Mouse (Mus musculus): ENCODE data around the gene Aldh1a3.

Aldh1a3 gene

GRCm38 (mm10) chr7:66427437-66428161, at the start of gene Aldh1a3:
Aldh1a3 (minus strand) TSS chr7:66427517.
- DNase-seq (ENCODE audit: low read depth, low spot score) = no peak

DNA sequence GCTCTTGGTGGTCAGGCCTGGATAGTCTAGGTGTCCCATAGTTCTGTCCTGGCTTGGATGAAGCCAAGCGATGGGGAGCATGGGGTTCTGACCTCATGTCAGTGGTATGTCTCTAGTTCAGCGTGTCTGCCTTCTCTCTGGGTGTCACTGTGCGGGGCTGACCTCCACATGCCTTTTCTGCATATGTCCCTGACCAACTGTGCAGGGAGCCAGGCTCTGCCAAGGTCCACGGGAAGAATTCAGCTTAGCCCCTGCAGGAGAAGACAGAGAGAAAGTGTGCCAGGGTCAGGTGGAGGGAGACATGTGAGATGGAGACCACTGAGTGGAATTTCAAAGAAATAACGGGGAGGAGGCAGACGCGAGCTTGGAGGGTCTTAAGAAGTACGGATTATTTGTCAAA, 49.0 kb upstream of the Aldh1a3 start:
- no peak for DNase-seq (ENCODE audit: low read depth, low spot score)

GRCm38 (mm10) chr7:66471641-66472216, 44.4 kb upstream of the Aldh1a3 start:
- DNase-seq (ENCODE audit: low read depth, low spot score) = no peak

- DNase-seq (ENCODE audit: low read depth, low spot score) = no peak
Measured at GRCm38 (mm10) chr7:66466641-66467040, 39.3 kb upstream of the Aldh1a3 start.

DNA sequence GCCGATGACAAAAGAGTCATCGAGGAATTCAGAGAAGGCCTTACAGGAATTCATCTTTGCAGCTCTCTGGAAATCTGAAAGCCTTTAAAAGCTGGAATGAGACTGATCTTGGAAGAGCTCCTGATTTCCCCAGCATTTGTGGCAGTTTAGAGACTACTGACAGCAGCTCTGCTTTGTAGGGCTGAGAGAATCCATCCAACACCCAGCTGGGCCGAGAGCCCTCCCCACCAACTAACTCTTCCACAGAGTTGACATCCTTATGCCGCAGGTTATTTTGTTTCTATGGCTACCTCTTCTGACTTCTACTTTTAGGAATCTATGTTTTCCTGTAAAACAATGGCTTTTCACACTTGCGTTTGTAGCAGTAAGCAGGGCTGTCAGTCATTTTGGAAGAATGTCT, 37.9 kb upstream of the Aldh1a3 start:
- DNase-seq (ENCODE audit: low read depth, low spot score) = no peak

GRCm38 (mm10) chr7:66463081-66463480, 35.8 kb upstream of the Aldh1a3 start:
- no peak for DNase-seq (ENCODE audit: low read depth, low spot score)

- DNase-seq (ENCODE audit: low read depth, low spot score) = no peak
Measured at GRCm38 (mm10) chr7:66451622-66452295, 24.4 kb upstream of the Aldh1a3 start.

DNA sequence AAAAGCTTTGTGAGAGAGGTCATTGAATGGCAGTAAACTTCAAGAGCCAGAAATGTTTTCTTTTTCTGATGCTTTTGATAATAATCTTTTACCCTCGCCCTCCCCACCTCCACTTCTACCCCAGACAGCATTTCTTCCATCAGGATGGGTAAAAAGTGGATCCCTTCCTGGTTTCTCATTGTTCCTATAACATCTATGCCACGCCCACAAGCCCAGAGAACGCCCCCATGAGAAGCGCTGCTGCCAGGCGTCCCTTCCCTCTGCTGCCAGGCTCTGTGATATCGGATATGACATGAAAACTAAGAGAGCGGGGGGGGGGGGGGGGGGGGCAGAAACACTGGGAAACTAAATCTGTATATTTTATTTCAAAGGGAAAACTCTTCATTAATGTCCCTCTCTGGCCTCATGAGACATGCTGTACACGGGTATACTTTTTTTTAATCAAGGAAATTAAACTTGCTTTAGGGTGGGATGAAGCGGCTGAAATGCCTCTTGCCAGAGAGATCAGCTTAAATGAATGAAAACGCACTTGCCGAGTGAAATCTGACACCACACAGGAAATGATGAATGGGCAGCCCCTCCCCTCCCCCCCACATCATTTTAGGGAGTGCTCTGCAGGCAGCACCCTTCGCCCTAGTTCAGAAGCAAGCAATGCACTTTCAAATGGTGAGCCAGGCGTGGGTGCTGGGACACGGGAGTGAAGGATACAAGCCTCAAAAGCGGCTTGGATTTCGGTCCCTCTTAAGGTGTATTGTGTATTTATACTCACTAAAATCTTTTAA, 22.8 kb upstream of the Aldh1a3 start:
- no peak for DNase-seq (ENCODE audit: low read depth, low spot score)

- DNase-seq (ENCODE audit: low read depth, low spot score) = no peak
Measured at GRCm38 (mm10) chr7:66448786-66449540, 21.6 kb upstream of the Aldh1a3 start.

DNA sequence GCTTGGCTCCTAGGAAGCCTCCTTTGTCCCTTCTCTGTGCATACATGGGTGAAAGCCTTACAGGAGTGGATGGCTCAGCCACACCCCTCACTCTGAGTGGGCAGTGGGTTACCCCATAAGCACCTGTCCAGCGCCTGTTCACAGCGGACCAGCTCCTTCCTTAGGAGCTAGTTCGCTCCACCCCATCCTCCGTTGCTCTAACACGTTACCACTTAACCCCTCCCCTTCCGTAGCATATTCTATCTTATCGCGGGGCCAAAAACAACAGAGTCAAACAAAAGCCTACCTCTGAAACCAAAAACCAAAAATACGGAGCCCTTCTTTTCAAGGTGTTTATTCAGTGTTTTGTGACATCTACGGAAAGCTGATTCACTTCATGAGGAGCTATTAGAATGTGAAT, 21.0 kb upstream of the Aldh1a3 start:
- no peak for DNase-seq (ENCODE audit: low read depth, low spot score)

- no peak for DNase-seq (ENCODE audit: low read depth, low spot score)
Measured at GRCm38 (mm10) chr7:66446860-66447259, 19.5 kb upstream of the Aldh1a3 start.

DNA sequence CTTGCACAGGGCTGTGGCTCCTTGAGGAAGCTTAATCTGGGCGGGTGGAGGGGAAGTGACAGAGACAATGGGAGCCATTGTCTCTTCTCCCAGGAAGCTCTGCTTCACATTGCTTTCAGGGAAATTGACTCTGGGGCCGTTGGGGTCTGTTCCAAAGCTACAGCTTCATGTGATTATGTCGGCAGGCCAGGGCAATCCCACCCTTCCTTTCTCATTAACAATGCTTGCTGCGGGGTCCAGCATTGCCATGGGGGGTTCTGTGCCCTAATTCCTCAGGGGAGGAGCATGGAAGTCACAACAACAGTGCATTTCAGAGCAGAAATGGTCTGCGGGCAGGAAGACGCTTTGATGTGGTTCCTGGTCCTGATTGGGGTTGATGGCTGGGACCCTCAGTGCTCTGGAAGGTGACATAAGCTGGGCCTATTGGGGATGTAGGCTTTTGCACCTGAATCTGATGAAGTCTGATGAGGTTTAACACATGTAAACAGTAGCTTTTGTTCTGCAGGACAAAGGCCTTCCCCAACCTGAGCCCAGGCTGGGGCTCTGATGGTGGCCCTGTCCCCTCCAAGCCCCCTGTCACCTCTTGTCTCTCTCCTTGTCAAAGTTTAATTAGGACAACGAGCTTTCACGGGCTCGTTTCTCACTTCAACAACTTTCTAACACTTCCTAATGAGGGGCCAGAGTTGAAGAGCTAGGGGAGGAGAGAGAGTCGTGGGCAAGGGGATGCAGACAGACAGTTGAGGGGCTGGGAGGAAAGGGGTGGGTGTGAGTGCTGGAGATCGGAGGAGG, 18.0 kb upstream of the Aldh1a3 start:
- no peak for DNase-seq (ENCODE audit: low read depth, low spot score)

DNA sequence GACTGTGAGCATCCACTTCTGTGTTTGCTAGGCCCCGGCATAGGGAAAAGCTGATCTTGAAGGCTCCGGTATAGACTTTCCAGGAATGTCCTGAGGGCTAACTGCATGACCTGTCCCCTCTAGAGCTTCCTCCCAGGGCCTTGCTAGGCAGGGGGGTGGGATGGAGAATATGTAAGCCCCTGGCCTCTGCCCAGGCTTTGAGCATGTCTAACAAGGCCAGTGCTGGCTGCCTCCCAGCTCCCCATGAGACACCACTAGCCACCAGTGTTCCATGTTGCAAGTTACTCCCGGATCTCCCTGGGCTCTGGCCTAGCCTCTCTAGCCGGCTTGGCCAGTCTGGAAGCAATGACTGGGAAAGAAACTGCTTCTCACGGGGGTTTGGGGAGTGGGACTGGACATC, 17.4 kb upstream of the Aldh1a3 start:
- no peak for DNase-seq (ENCODE audit: low read depth, low spot score)

GRCm38 (mm10) chr7:66442501-66443369, 15.4 kb upstream of the Aldh1a3 start:
- no peak for DNase-seq (ENCODE audit: low read depth, low spot score)

- no peak for DNase-seq (ENCODE audit: low read depth, low spot score)
Measured at GRCm38 (mm10) chr7:66438787-66439669, 11.7 kb upstream of the Aldh1a3 start.

- peak; percentile 42 for DNase-seq (ENCODE audit: low read depth, low spot score)
Measured at GRCm38 (mm10) chr7:66434453-66434935, 7.2 kb upstream of the Aldh1a3 start.

- DNase-seq (ENCODE audit: low read depth, low spot score) = no peak
Measured at GRCm38 (mm10) chr7:66427053-66427436, 272 bp downstream of the Aldh1a3 start.

DNA sequence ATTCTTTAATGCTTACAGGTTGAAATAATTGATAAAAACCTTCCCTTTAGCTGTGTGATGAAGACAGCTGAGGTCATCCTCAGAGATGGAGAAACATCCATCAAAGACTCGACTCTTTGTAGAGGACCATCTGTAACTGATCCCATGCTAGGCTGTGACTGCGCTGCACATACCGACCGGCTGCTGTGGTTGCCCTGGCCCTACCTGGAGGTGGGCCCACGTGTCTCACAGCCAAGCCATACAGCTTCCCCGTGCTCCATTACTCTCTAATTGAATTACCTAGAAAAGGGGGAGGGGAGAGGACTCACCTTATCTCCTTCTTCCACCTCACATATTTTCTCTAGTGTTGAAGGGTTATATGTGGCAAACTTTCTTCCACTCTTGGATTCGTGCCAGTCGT, 5.4 kb downstream of the Aldh1a3 start:
- no peak for DNase-seq (ENCODE audit: low read depth, low spot score)

- DNase-seq (ENCODE audit: low read depth, low spot score) = no peak
Measured at GRCm38 (mm10) chr7:66418981-66419380, 8.3 kb downstream of the Aldh1a3 start.

Data from retina, postnatal 7 days (tissue).